Mouse (Mus musculus) ovary, adult 18-20 months (tissue): ENCODE results near the gene Rpp38.

Experiments used
- DNase-seq: peaks from one replicate; pipeline ENCODE4 v3.0.0; 2022; ENCODE audit warnings: low spot score, mixed read lengths

The Rpp38 gene

GRCm38 (mm10) chr2:3332484-3333242 lies at the start of gene Rpp38:
Rpp38 (minus strand) TSS chr2:3332643.
- DNase-seq: peak; percentile 98

GRCm38 (mm10) chr2:3365127-3365526 lies 32.7 kb upstream of the Rpp38 start:
- no peak for DNase-seq

- no peak for DNase-seq
Observed at GRCm38 (mm10) chr2:3361067-3361466, 28.6 kb upstream of the Rpp38 start.

GRCm38 (mm10) chr2:3357887-3358286 lies 25.4 kb upstream of the Rpp38 start:
- DNase-seq: no peak

- no peak for DNase-seq
Observed at GRCm38 (mm10) chr2:3356311-3356710, 23.9 kb upstream of the Rpp38 start.

- DNase-seq: no peak
Observed at GRCm38 (mm10) chr2:3355793-3356192, 23.4 kb upstream of the Rpp38 start.

- DNase-seq: no peak
Observed at GRCm38 (mm10) chr2:3353160-3353559, 20.7 kb upstream of the Rpp38 start.

GRCm38 (mm10) chr2:3348919-3349318 lies 16.5 kb upstream of the Rpp38 start:
- DNase-seq: no peak

- DNase-seq: no peak
Observed at GRCm38 (mm10) chr2:3348422-3348821, 16.0 kb upstream of the Rpp38 start.

- DNase-seq: peak; percentile 62
Observed at GRCm38 (mm10) chr2:3335611-3336301, 3.3 kb upstream of the Rpp38 start, which contains the start of gene Acbd7. Acbd7 (plus strand) TSS chr2:3336168.

GRCm38 (mm10) chr2:3333761-3334160 lies 1.3 kb upstream of the Rpp38 start:
- no peak for DNase-seq

GRCm38 (mm10) chr2:3332056-3332455 lies 387 bp downstream of the Rpp38 start:
- DNase-seq: no peak

- DNase-seq: no peak
Observed at GRCm38 (mm10) chr2:3331071-3331703, 1.3 kb downstream of the Rpp38 start.

GRCm38 (mm10) chr2:3327351-3327750 lies 5.1 kb downstream of the Rpp38 start:
- DNase-seq: no peak

GRCm38 (mm10) chr2:3326547-3326946 lies 5.9 kb downstream of the Rpp38 start:
- no peak for DNase-seq

- no peak for DNase-seq
Observed at GRCm38 (mm10) chr2:3324381-3325130, 7.9 kb downstream of the Rpp38 start.

GRCm38 (mm10) chr2:3323132-3323531 lies 9.3 kb downstream of the Rpp38 start:
- no peak for DNase-seq

- no peak for DNase-seq
Observed at GRCm38 (mm10) chr2:3305426-3306025, 26.9 kb downstream of the Rpp38 start.

- DNase-seq: no peak
Observed at GRCm38 (mm10) chr2:3295826-3296225, 36.6 kb downstream of the Rpp38 start.

- DNase-seq: no peak
Observed at GRCm38 (mm10) chr2:3292170-3292569, 40.3 kb downstream of the Rpp38 start.

GRCm38 (mm10) chr2:3289581-3289980 lies 42.9 kb downstream of the Rpp38 start:
- no peak for DNase-seq

- DNase-seq: no peak
Observed at GRCm38 (mm10) chr2:3286243-3286642, 46.2 kb downstream of the Rpp38 start.
